Mouse (Mus musculus) intestine, embryonic 14.5 days (tissue): ENCODE data around the gene Ston2. TPM values are rescaled to one million over a fixed set of nuclear protein-coding genes. Genes with fewer than 3 reads are reported as not detected.

Experiments
- ATAC-seq: fragments of 200-750 bp; cut with Nextera tagmentation; replicated peaks from 2 replicates; pipeline ENCODE4 v1.8.0; 2017; ENCODE audit warnings: low read depth, moderate number of reproducible peaks, moderate TSS enrichment, moderate library complexity; ENCODE audit not compliant: low FRiP score, low TSS enrichment
- DNase-seq: peaks from one replicate; pipeline ENCODE4 v3.0.0-alpha.2; 2018; ENCODE audit warnings: low spot score
- H3K27ac ChIP-seq: fragments of 300-500 bp; sonication (generic); 2 replicates; pipeline ENCODE4 v1.5.1; 2014; ENCODE audit warnings: low read depth, mild to moderate bottlenecking, control low read depth
- H3K27me3 ChIP-seq: fragments of 300-500 bp; sonication (generic); replicated peaks from 2 replicates; pipeline ENCODE4 v1.6.1; 2014; ENCODE audit warnings: low read length, control low read depth; ENCODE audit not compliant: control insufficient read depth, insufficient read depth
- H3K36me3 ChIP-seq: fragments of 300-500 bp; sonication (generic); 2 replicates; pipeline ENCODE4 v1.6.1; 2014; ENCODE audit warnings: low read length, control low read depth; ENCODE audit not compliant: control insufficient read depth, insufficient read depth
- H3K4me1 ChIP-seq: fragments of 300-500 bp; sonication (generic); replicated peaks from 2 replicates; pipeline ENCODE4 v1.6.1; 2014; ENCODE audit warnings: low read length, control low read depth, mixed read lengths; ENCODE audit not compliant: control insufficient read depth, insufficient read depth
- H3K4me2 ChIP-seq: fragments of 300-500 bp; sonication (generic); 2 replicates; pipeline ENCODE4 v1.6.1; 2014; ENCODE audit warnings: low read length
- H3K4me3 ChIP-seq: fragments of 300-500 bp; sonication (generic); 2 replicates; pipeline ENCODE4 v1.5.1; 2014; ENCODE audit warnings: low read depth, low read length, control low read depth, mixed read lengths
- H3K9ac ChIP-seq: fragments of 300-500 bp; sonication (generic); 2 replicates; pipeline ENCODE4 v1.6.1; 2014; ENCODE audit warnings: mild to moderate bottlenecking, low read length
- H3K9me3 ChIP-seq: fragments of 300-500 bp; sonication (generic); 2 replicates; pipeline ENCODE4 v1.6.1; 2016; ENCODE audit warnings: low read length, control low read depth; ENCODE audit not compliant: control insufficient read depth
- WGBS: fragments of 180-500 bp; shearing (Covaris S2); extraction: QIAGEN DNeasy Blood & Tissue Kit; methylation state at CpG from one replicate; pipeline ENCODE4 v1.1.7; 2014; 5-methylcytosine and 5-hydroxymethylcytosine counted together
- polyA plus RNA-seq: library from polyadenylated mRNA; unstranded; fragments of >200 nt; fragmentation: Nextera tagmentation; extraction: Ambion mirVana; gene quantifications from 2 replicates; pipeline ENCODE4 v1.2.1, GENCODE M21; 2014

Ston2 gene
- polyA plus RNA-seq, 1 experiment from 2014 or later: 7.3 TPM

- 89% methylated on average over 1 of the region's 1 CpGs for WGBS
- Histone ChIP-seq H3K27ac (no peak overlapping the region), H3K27me3 (no peaks in the 10 kb centered on the region), H3K9ac (no peak overlapping the region), H3K4me3 (no peak overlapping the region), H3K4me2 (no peak overlapping the region), H3K36me3 (no peaks in the 10 kb centered on the region), H3K4me1 (no peaks in the 10 kb centered on the region), H3K9me3 (no peaks in the 10 kb centered on the region)
- ATAC-seq (no peak), DNase-seq (no peak)
Measured at GRCm38 (mm10) chr12:91625013-91625412, 163.2 kb downstream of the Ston2 start.

- no peaks in the 10 kb centered on the region for H3K36me3 ChIP-seq
- H3K4me3 ChIP-seq: no peak overlapping the region
- no peaks in the 10 kb centered on the region for H3K4me1 ChIP-seq
- H3K4me2 ChIP-seq: no peak overlapping the region
- H3K27ac ChIP-seq: no peak overlapping the region
- ATAC-seq (no peak), DNase-seq (no peak)
- H3K9me3 ChIP-seq: no peaks in the 10 kb centered on the region
- H3K27me3 ChIP-seq: no peaks in the 10 kb centered on the region
- 93% methylated on average over 5 of the region's 5 CpGs for WGBS
- no peak overlapping the region for H3K9ac ChIP-seq
Measured at GRCm38 (mm10) chr12:91609425-91609824, 178.8 kb downstream of the Ston2 start.

GRCm38 (mm10) chr12:91607678-91608077, 180.5 kb downstream of the Ston2 start:
- 63% methylated on average over 7 of the region's 7 CpGs for WGBS
- no peak for DNase-seq
- Histone ChIP-seq H3K27ac (no peak overlapping the region), H3K4me3 (no peak overlapping the region), H3K36me3 (no peaks in the 10 kb centered on the region), H3K4me1 (no peaks in the 10 kb centered on the region), H3K9ac (no peak overlapping the region), H3K9me3 (no peaks in the 10 kb centered on the region), H3K27me3 (no peaks in the 10 kb centered on the region), H3K4me2 (no peak overlapping the region)
- no peak for ATAC-seq

GRCm38 (mm10) chr12:91606651-91607050, 181.5 kb downstream of the Ston2 start:
- Histone ChIP-seq H3K27ac (no peak overlapping the region), H3K9ac (no peak overlapping the region), H3K4me1 (no peaks in the 10 kb centered on the region), H3K27me3 (no peaks in the 10 kb centered on the region), H3K4me2 (no peak overlapping the region), H3K4me3 (no peak overlapping the region), H3K9me3 (no peaks in the 10 kb centered on the region), H3K36me3 (no peaks in the 10 kb centered on the region)
- ATAC-seq (no peak), DNase-seq (no peak)
- WGBS: 87% methylated on average over 13 of the region's 13 CpGs

- Histone ChIP-seq H3K27me3 (no peaks in the 10 kb centered on the region), H3K4me1 (no peaks in the 10 kb centered on the region), H3K9me3 (no peaks in the 10 kb centered on the region), H3K4me3 (no peak overlapping the region), H3K36me3 (no peaks in the 10 kb centered on the region), H3K4me2 (peak overlapping the region; percentile 20; the same call in 1 of the 2 replicates), H3K27ac (no peak overlapping the region), H3K9ac (no peak overlapping the region)
- 30% methylated on average over 6 of the region's 6 CpGs for WGBS
- DNase-seq (no peak), ATAC-seq (peak; percentile 50; the same call in 1 of the 2 replicates)
Measured at GRCm38 (mm10) chr12:91604600-91604999, 183.6 kb downstream of the Ston2 start.

- Histone ChIP-seq H3K9ac (no peak overlapping the region), H3K4me2 (no peak overlapping the region), H3K4me3 (no peak overlapping the region), H3K4me1 (peaks cover 3% of the 10 kb centered on the region; the same call in 1 of the 2 replicates), H3K27me3 (no peaks in the 10 kb centered on the region), H3K27ac (no peak overlapping the region), H3K36me3 (no peaks in the 10 kb centered on the region), H3K9me3 (no peaks in the 10 kb centered on the region)
- ATAC-seq: no peak
- WGBS: 96% methylated on average over 3 of the region's 3 CpGs
- no peak for DNase-seq
Measured at GRCm38 (mm10) chr12:91592128-91592527, 196.1 kb downstream of the Ston2 start.

GRCm38 (mm10) chr12:91591191-91591590, 197.0 kb downstream of the Ston2 start:
- H3K27me3 ChIP-seq: no peaks in the 10 kb centered on the region
- peak overlapping the region; percentile 85; the same call in 1 of the 2 replicates for H3K4me3 ChIP-seq
- ATAC-seq: no peak
- peak overlapping the region; percentile 100 for H3K27ac ChIP-seq
- H3K4me1 ChIP-seq: peaks cover 7% of the 10 kb centered on the region; the same call in 1 of the 2 replicates
- H3K36me3 ChIP-seq: no peaks in the 10 kb centered on the region
- H3K9me3 ChIP-seq: no peaks in the 10 kb centered on the region
- 86% methylated on average over 1 of the region's 1 CpGs for WGBS
- no peak for DNase-seq
- no peak overlapping the region; the same call in 1 of the 2 replicates for H3K9ac ChIP-seq
- H3K4me2 ChIP-seq: peak overlapping the region; percentile 84

- H3K9me3 ChIP-seq: no peaks in the 10 kb centered on the region
- peak overlapping the region; percentile 100 for H3K9ac ChIP-seq
- no peaks in the 10 kb centered on the region for H3K27me3 ChIP-seq
- H3K36me3 ChIP-seq: peaks cover 3% of the 10 kb centered on the region; the same call in 1 of the 2 replicates
- DNase-seq: peak; percentile 68
- peak overlapping the region; percentile 100 for H3K27ac ChIP-seq
- whole genome bisulfite sequencing: 30% methylated on average over 6 of the region's 6 CpGs
- H3K4me1 ChIP-seq: peaks cover 7% of the 10 kb centered on the region; the same call in 1 of the 2 replicates
- H3K4me3 ChIP-seq: peak overlapping the region; percentile 85
- peak overlapping the region; percentile 84 for H3K4me2 ChIP-seq
- ATAC-seq: no peak
Measured at GRCm38 (mm10) chr12:91590716-91591115, 197.5 kb downstream of the Ston2 start.
